Mouse (Mus musculus) kidney, adult 18-20 months (tissue): ENCODE data around the gene Fen1.
"Not testable (repeated sequence)": the region's sequence is repeated elsewhere in the genome, so short reads cannot be mapped to it uniquely, and the experiment has no call there.

Experiments used
- DNase-seq: peaks from one replicate; pipeline ENCODE4 v3.0.0; 2021

Gene Fen1

GRCm38 (mm10) chr19:10176941-10177372 is 27.0 kb downstream of the Fen1 start:
- DNase-seq, result no peak

GRCm38 (mm10) chr19:10176477-10176876 is 27.5 kb downstream of the Fen1 start:
- DNase-seq, result no peak

GRCm38 (mm10) chr19:10174956-10175355 is 29.0 kb downstream of the Fen1 start:
- DNase-seq, result no peak

DNA sequence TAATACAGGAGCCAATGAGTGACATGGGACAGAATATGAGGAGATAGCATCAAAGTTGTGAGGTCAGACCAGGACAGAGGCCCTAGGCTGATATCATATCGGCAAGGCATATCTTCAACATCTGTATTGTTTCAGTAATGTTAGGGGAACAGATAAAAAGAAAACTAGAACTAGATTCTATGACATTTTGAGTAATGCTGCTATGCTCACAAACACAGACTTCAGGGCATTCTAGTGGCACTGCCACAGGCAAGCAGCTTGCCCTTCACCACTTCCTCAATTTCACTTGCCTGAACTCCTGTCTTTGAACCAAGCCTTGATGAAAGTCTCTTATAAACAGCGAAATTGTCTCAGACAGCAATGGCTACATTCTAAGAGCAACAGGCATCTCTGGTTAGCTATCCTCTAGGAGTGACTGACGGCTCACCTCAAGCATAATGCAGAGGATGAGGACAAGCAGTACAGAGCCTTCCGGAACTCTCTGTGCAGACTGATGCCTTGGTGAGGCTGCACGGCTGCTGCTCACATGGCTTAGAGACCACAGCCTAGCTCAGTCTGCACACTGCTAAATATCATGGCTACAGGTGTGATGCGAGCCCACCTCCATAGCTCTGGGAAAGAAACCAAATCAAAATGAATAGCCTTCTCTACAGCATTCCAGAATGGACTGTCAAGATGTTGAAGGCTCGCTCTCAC is 30.0 kb downstream of the Fen1 start:
- DNase-seq, result no peak

GRCm38 (mm10) chr19:10173116-10173718 is 30.8 kb downstream of the Fen1 start:
- DNase-seq, result no peak

DNA sequence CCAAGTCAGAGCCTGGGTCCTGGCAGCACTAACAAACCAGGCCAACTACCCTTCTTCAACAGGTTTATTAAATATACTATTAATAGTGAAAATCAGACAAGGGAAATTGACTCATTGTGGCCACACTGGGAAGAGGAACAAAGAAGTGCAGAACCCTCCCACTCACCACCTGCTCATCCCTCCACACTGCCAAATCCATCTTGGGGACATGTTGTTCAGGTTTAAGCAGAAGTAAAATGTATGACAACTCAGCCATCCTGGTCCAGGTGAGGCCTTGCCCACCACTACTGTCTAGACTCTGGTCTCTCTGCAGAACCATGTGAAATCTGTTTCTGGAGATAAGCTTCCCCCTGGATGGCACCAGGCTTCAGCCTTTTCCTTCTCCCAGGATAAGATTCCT is 32.1 kb downstream of the Fen1 start:
- DNase-seq, result no peak

DNA sequence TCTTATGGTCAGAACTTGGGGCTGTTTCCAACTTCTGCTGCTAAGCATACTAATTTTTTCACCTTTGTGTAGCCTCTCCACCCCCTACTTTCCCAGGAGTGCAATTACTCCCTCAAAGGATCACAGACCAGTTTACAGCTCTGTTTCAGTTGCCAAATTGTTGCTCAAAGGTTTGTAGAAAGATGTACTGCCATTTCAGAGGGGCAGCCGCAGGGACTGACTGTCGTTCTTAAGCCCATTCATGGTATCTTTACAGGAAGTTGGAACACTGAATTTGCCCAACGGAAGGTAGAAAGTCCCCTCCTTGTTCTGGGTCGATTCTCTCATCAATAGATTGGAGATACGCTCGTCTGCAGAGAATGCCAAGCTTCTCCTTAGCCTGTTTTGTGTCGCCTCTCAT is 32.6 kb downstream of the Fen1 start:
- no peak for DNase-seq

DNA sequence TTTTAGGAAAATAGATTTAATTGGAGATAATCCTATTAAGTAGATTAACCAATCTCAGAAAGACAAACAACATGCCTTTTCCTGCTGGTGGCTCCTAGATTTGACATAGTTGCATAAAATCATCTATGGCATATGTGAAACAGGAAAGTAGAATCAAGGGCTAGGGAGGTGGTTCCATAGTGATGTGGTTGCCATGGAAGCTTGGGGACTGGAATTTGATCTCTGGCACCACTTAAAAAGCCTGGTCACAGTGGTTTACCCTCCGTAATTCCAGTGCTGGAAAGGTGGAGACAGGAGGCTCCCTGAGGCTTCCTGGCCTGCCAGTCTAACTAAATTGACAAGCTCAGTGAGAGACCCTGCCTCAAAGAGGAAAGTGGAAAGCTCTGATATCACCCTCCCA is 33.5 kb downstream of the Fen1 start:
- DNase-seq, result no peak

DNA sequence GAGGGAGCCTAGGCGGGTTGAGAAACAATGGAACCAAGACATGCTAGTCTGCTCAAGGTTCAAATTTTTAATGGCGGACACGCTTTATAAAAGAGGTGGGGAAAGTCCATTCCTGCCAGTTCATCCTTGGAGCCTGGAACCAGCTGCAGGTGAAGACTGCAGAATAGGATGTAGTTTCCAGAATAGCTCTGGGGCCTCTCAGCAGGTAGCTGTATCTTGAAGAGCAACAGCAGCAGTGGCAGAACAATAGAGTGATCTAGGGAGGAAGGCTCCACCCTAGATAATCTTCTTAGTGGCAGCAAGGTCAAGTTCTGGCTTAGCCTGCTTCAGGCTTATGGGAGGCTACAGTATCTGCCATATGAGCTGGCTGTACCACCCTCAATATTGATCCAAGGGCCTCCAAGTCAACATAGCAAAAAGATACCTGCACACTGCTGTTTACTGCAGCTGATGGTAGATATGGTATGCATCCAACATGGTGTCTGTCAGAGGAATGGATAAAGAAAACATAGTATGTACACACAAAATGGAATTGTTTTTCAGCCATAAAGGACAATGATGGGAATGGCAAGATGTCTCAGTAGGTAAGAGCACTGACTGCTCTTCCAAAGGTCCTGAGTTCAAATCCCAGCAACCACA is 34.2 kb downstream of the Fen1 start:
- not testable (repeated sequence) for DNase-seq

DNA sequence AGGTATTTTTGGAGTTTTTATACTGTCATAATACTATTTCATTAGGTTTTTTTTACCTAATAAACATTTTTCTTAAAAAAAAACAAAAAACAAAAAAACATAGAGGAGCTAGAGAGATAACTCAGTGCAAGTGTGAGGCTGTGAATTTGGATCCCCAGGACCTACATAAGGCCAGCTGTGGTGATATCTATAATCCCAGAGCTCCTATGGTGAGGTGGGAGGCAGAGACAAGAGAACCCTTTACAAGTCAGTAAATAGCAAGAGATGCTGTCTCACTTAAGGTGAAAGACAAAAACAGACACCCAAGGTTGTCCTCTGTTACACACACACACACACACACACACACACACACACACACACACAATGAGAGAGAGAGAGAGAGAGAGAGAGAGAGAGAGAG is 34.8 kb downstream of the Fen1 start:
- DNase-seq, result no peak

DNA sequence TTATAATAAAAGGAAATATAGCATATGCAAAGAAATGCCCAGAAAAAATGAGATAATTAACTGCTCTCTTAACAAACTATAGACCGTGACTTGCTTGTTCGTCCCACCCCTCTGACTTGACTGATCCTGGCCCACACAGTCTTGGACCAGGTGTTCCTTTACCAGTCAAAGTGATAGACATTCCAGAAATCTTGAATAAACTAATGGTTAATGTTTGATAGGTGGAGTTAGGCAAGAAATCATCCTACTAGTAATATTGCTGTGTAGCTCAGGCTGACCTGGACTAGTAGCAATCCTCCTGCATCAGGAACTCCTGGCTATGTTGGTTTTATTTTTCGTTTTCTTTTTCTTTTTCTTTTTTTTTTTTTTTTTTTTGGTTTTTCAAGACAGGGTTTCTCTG is 35.5 kb downstream of the Fen1 start:
- no peak for DNase-seq

DNA sequence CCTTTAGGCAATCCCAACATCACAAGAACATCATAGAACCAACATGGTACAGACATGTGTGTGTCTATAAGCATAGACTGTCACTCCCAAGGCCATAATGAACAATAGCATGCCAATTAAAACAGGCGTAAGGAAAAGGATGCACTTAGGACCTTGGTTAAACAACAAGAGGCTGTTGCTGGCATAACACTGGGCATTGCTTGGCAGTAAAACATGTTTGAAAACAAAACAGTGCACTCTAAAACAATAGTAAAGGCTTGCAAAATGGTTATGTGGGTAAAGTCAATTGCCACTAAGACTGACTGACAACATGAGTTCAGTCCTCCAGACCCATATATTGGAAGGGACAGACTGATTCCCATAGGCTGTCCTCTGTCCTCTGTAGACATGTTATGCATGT is 36.0 kb downstream of the Fen1 start:
- no peak for DNase-seq

GRCm38 (mm10) chr19:10167112-10167511 is 36.9 kb downstream of the Fen1 start:
- no peak for DNase-seq

GRCm38 (mm10) chr19:10165928-10166327 is 38.0 kb downstream of the Fen1 start:
- not testable (repeated sequence) for DNase-seq

- no peak for DNase-seq
Observed at GRCm38 (mm10) chr19:10163896-10164295, 40.1 kb downstream of the Fen1 start.

- no peak for DNase-seq
Observed at GRCm38 (mm10) chr19:10157725-10158124, 46.2 kb downstream of the Fen1 start.

DNA sequence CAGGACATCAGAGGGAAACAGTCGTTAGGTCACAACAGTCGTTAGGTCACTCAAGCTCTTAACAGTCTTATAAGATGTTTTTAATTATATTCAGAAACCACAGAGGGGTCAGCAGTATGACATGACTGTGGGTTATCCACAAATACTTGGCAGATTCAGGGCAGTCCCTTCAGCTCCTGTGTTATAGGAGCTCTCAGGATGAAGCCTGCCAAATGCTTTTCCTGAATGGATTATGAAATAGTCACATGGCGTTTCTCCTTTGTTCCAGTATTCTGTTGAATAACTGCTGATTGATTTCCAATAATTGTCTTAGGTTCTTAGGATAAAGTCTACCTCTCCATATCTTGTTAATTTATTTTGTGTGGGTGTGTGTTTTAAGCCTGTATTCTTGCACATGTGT is 54.8 kb downstream of the Fen1 start:
- DNase-seq, result no peak
